Mouse (Mus musculus): ENCODE measurements around the gene Aco2. TPM values are rescaled to one million over a fixed set of nuclear protein-coding genes. Genes with fewer than 3 reads are reported as not detected.

The Aco2 gene
- total and polyA plus RNA-seq, 2 experiments from 2014 or later = 298 to 536 TPM

DNA sequence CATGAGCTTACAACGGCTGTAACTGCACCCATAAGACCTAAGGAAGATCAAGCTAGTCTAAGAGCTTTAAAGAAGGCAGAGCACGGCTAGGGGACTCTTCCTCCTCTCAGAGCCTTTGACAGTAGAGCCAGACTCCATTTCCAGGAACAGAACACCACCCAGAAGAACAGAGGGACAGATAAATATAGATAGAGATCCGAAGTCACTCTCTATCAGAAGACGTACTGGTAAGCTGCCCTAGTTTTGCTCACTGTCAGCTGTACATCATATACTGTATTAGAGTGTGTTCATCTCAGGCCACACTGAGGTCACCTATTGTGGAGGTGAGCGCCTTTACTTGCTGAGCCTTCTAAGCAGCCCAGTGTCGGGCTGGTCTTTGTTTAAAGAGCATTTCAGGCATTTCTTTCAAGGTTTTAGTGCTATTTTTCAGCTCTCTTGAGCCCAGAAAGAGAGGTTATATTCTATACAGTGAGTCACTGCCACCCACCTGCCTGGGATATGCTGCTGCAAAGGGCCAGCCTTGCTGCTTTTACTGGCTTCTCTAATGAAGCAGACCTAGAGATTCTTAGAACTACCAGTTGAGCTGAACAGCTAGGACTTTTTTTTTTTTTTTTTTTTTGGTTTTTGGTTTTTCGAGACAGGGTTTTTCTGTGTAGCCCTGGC, 19.2 kb downstream of the Aco2 start:
- no peak overlapping the region for H3K4me3 ChIP-seq (ENCODE audit: low read length)
- no peak overlapping the region for H3K9ac ChIP-seq (replicated peaks; ENCODE audit: low read length)
- no peaks in the 10 kb centered on the region for H3K27me3 ChIP-seq (ENCODE audit: insufficient read depth, low read length)
- no peaks in the 10 kb centered on the region for H3K4me1 ChIP-seq (ENCODE audit: insufficient read depth, low read length)
- no peak for TF ChIP-seq CTCF (IDR thresholded peaks at IDR 0.05; ENCODE audit: low read depth)
- peaks cover 48% of the 10 kb centered on the region for H3K36me3 ChIP-seq (ENCODE audit: insufficient read depth, low read length)
- ATAC-seq = no peak
- no peak for DNase-seq (ENCODE audit: low spot score)
- H3K27ac ChIP-seq = no peak overlapping the region
- H3K9me3 ChIP-seq (ENCODE audit: low read length) = no peaks in the 10 kb centered on the region
- 90% methylated on average over 7 of the region's 7 CpGs for WGBS
- H3K4me2 ChIP-seq (ENCODE audit: low read depth, low read length) = no peak overlapping the region

DNA sequence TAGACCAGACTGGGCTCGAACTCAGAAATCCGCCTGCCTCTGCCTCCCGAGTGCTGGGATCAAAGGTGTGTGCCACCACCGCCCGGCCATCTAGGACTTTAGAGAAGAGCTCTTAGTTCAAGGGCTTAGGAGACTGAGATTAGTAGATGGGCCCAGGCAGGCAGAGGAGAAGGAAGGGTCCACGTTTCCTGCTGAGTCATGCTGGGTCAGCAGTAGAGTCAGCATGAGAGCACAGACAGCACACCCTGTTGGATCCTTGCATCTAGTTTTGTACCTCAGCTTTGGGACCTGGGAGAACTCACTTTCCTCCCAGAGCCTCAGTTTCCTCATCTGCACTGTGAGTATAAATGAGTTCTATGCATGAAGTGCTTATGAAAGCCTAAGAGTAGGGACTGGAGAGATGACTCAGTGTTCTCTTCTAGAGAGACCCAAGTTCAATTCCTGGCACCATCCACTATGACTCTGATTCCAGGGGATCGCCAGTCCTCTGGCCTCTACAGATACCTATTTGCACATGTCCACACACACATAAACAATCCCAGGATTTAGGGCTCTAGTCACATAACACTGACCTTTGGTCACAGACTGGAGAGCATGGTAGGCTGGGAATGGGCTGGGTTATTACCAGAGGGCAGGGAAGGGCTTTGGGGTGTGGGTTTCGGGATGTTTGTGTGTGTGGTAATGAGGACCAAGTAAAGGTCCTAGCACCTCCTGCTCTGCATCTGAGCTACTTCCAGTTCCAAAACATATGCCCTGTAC, 19.9 kb downstream of the Aco2 start:
- no peak for ATAC-seq

DNA sequence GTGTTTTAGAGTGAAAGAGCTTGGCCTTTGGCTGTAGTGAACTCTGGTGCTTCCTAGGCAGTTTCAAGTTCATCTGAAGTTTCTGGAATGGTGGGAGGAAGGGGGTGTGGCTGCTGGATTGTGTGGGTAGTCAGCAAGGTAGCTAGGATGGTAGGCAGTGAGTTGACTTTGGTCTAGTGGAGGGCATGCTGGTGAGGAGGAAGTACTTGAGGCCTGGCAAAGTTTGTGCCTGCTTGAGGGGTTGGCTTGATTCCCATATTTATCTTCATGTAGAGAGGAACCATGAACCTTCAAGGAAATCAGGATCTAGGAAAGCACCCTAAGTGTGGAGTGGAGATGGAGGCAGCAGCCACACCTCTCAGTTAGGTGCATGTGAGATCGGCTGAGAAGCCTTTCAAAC, 21.9 kb downstream of the Aco2 start:
- Histone ChIP-seq H3K27me3 (ENCODE audit: insufficient read depth, low read length) (no peaks in the 10 kb centered on the region), H3K9ac (replicated peaks; ENCODE audit: low read length) (no peak overlapping the region), H3K4me3 (ENCODE audit: low read length) (no peak overlapping the region), H3K4me1 (ENCODE audit: insufficient read depth, low read length) (no peaks in the 10 kb centered on the region), H3K4me2 (ENCODE audit: low read depth, low read length) (no peak overlapping the region), H3K36me3 (ENCODE audit: insufficient read depth, low read length) (peaks cover 44% of the 10 kb centered on the region), H3K9me3 (ENCODE audit: low read length) (no peaks in the 10 kb centered on the region), H3K27ac (no peak overlapping the region)
- TF ChIP-seq CTCF (IDR thresholded peaks at IDR 0.05; ENCODE audit: low read depth) = no peak
- ATAC-seq (no peak), DNase-seq (ENCODE audit: low spot score) (no peak)
- 96% methylated on average over 1 of the region's 1 CpGs for WGBS

More for the DNA sequence above, 19.9 kb downstream of the Aco2 start:
- peaks cover 50% of the 10 kb centered on the region for H3K36me3 ChIP-seq (ENCODE audit: insufficient read depth, low read length)
- no peak overlapping the region for H3K27ac ChIP-seq
- H3K4me3 ChIP-seq (ENCODE audit: low read length) = no peak overlapping the region
- H3K27me3 ChIP-seq (ENCODE audit: insufficient read depth, low read length) = no peaks in the 10 kb centered on the region
- DNase-seq (ENCODE audit: low spot score) = no peak
- no peaks in the 10 kb centered on the region for H3K9me3 ChIP-seq (ENCODE audit: low read length)
- no peaks in the 10 kb centered on the region for H3K4me1 ChIP-seq (ENCODE audit: insufficient read depth, low read length)
- H3K9ac ChIP-seq (replicated peaks; ENCODE audit: low read length) = no peak overlapping the region
- H3K4me2 ChIP-seq (ENCODE audit: low read depth, low read length) = no peak overlapping the region
- WGBS = 97% methylated on average over 8 of the region's 8 CpGs
- no peak for TF ChIP-seq CTCF (IDR thresholded peaks at IDR 0.05; ENCODE audit: low read depth)

DNA sequence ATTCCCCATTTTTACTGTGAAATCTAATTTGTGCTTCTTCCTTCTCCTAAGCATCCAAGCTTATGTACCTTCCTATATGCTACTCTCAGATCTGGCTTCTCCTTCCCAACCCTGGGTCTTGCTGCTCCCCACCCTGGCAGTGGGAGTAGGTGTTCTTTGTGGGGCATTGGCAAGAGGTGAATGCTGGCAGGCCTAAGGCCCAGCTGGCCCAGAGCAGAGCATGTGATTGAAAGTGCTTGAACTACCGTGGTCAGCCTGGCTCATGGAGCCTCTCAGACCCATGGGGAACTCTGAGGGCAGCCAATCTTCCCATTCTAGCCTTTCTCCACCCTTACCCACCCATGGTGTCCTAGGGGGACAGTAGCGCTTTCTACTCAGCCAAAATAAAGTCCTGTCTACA, 24.3 kb downstream of the Aco2 start:
- DNase-seq (ENCODE audit: low spot score) (peak; percentile 50), ATAC-seq (peak; percentile 62; the same call in 1 of the 2 replicates)
- Histone ChIP-seq H3K4me3 (ENCODE audit: low read length) (no peak overlapping the region), H3K9me3 (ENCODE audit: low read length) (no peaks in the 10 kb centered on the region), H3K4me1 (ENCODE audit: insufficient read depth, low read length) (no peaks in the 10 kb centered on the region), H3K4me2 (ENCODE audit: low read depth, low read length) (no peak overlapping the region), H3K9ac (replicated peaks; ENCODE audit: low read length) (no peak overlapping the region), H3K36me3 (ENCODE audit: insufficient read depth, low read length) (peaks cover 26% of the 10 kb centered on the region), H3K27ac (peak overlapping the region; percentile 41; the same call in 1 of the 2 replicates), H3K27me3 (ENCODE audit: insufficient read depth, low read length) (no peaks in the 10 kb centered on the region)
- WGBS = 74% methylated on average over 2 of the region's 2 CpGs
- TF ChIP-seq CTCF (IDR thresholded peaks at IDR 0.05; ENCODE audit: low read depth) = no peak

DNA sequence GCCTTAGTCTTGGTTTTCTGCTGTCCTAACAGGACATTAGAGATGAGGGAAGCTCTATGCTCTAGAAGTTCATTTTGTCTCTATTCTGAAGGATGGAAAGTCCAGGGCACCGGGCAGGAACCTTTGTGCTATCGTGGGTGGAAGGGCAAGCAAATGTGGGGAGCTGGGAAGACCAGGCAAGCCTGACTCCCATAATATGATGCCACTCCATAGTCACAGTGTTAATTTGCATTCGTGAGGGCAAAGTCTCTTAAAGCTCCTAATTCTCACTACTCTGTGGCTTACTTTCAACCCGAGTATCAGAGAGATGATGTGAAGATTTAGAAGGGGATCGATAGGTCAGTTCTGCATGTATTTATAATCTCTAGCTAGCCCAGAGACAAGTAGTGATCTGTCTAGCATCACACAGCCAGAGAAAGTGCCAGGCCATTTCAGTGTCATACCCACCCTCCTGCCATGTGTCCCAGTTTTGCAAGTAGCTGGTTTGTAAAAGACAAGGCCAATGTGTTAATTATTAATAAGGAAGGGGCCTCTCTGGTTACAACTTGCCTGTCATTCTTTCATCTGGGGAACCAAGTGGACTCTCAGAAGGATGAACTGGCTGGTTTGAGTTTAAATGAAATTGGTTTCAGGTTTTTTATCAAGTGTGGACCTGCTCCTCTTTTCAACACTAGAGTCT, 25.6 kb downstream of the Aco2 start:
- Histone ChIP-seq H3K4me2 (ENCODE audit: low read depth, low read length) (no peak overlapping the region), H3K4me3 (ENCODE audit: low read length) (no peak overlapping the region), H3K36me3 (ENCODE audit: insufficient read depth, low read length) (peaks cover 28% of the 10 kb centered on the region), H3K27ac (no peak overlapping the region), H3K9me3 (ENCODE audit: low read length) (no peaks in the 10 kb centered on the region), H3K27me3 (ENCODE audit: insufficient read depth, low read length) (no peaks in the 10 kb centered on the region), H3K9ac (replicated peaks; ENCODE audit: low read length) (no peak overlapping the region), H3K4me1 (ENCODE audit: insufficient read depth, low read length) (no peaks in the 10 kb centered on the region)
- DNase-seq (ENCODE audit: low spot score) (no peak), ATAC-seq (no peak)
- 91% methylated on average over 5 of the region's 5 CpGs for WGBS
- TF ChIP-seq CTCF (IDR thresholded peaks at IDR 0.05; ENCODE audit: low read depth) = no peak

DNA sequence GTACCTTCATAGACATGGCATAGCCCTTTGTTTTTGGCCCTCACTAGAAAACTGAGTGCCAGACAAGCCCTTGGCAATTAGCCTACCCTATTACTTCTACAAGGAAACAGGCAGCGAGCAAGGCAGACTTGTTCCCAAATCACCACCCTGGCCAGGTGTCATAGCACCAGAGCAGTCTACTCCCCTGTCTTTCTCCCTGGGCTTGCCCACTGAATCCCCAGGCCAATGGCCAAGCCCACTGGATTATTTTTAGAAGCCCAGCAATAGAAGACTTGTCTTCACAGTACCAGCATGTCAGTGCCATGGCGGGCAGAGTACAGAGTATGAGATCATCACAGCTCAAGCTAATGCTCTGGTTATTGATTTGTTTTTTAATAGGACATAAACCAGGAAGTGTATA, 26.6 kb downstream of the Aco2 start:
- Histone ChIP-seq H3K36me3 (ENCODE audit: insufficient read depth, low read length) (peaks cover 35% of the 10 kb centered on the region), H3K4me3 (ENCODE audit: low read length) (no peak overlapping the region), H3K4me1 (ENCODE audit: insufficient read depth, low read length) (no peaks in the 10 kb centered on the region), H3K27ac (no peak overlapping the region), H3K9me3 (ENCODE audit: low read length) (no peaks in the 10 kb centered on the region), H3K4me2 (ENCODE audit: low read depth, low read length) (no peak overlapping the region), H3K27me3 (ENCODE audit: insufficient read depth, low read length) (no peaks in the 10 kb centered on the region), H3K9ac (replicated peaks; ENCODE audit: low read length) (no peak overlapping the region)
- TF ChIP-seq CTCF (IDR thresholded peaks at IDR 0.05; ENCODE audit: low read depth) = no peak
- DNase-seq (ENCODE audit: low spot score) (no peak), ATAC-seq (no peak)
- WGBS = 74% methylated on average over 2 of the region's 2 CpGs

Data from hindbrain, postnatal 0 days (tissue).